Mouse (Mus musculus) brain, embryonic 14.5 days (tissue): ENCODE measurements around the gene Shcbp1l.
"Not testable (repeated sequence)": the region's sequence is repeated elsewhere in the genome, so short reads cannot be mapped to it uniquely, and the experiment has no call there.

ENCODE experiments used
- CTCF ChIP-seq: fragments of 200-500 bp; IDR thresholded peaks from 2 replicates; pipeline ENCODE4 v1.5.1; 2012; ENCODE audit warnings: inconsistent platforms, mild to moderate bottlenecking, moderate library complexity, borderline replicate concordance; ENCODE audit not compliant: insufficient read depth, insufficient read length; ENCODE audit errors: extremely low read depth
- POLR2A ChIP-seq: fragments of 200-500 bp; IDR thresholded peaks from 2 replicates; pipeline ENCODE4 v1.6.1; 2012; ENCODE audit warnings: mild to moderate bottlenecking, inconsistent platforms, borderline replicate concordance; ENCODE audit not compliant: poor library complexity, insufficient read depth, insufficient read length, severe bottlenecking; ENCODE audit errors: extremely low read depth

DNA sequence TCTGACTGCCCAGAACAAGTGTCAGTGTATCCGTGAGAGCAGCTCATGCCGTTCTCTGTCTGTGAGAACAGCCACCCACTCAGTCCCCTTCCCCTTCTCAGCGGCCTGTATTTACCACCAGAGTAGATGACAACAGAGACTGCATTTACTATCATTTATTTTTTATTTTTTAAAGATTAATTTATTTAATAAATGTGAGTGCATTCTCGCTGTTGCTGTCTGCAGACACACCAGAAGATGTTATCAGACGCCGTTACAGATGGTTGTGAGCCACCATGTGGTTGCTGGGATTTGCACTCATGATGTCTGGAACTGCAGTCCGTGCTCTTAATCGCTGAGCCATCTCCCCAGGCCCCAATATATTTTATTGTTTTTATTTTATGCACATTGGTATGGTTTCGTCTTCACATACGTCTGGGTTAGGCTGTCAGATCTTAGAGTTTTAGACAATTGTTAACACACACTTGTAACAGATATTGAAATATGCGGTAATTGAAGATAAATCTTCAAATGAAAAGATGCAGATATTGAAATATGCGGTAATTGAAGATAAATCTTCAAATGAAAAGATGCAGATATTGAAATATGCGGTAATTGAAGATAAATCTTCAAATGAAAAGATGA lies 11.5 kb upstream of the Shcbp1l start:
- TF ChIP-seq CTCF, POLR2A: not testable (repeated sequence)
